Mouse (Mus musculus) kidney, embryonic 16.5 days (tissue): ENCODE measurements around the gene Rgs10. TPM values are rescaled to one million over a fixed set of nuclear protein-coding genes. Genes with fewer than 3 reads are reported as not detected.

Source experiments
- ATAC-seq: fragments of 200-750 bp; cut with Nextera tagmentation; 2 replicates; pipeline ENCODE4 v1.8.0; 2017; ENCODE audit warnings: moderate TSS enrichment; ENCODE audit not compliant: low FRiP score, low TSS enrichment
- H3K27ac ChIP-seq: fragments of 300-500 bp; sonication (generic); 2 replicates; pipeline ENCODE4 v1.5.1; 2014; ENCODE audit warnings: low read length
- H3K27me3 ChIP-seq: fragments of 300-500 bp; sonication (generic); 2 replicates; pipeline ENCODE4 v1.6.1; 2014; ENCODE audit warnings: low read length, control low read depth, mixed read lengths; ENCODE audit not compliant: insufficient read depth
- H3K36me3 ChIP-seq: fragments of 300-500 bp; sonication (generic); 2 replicates; pipeline ENCODE4 v1.6.1; 2014; ENCODE audit warnings: low read length, control low read depth, mixed read lengths; ENCODE audit not compliant: insufficient read depth
- H3K4me1 ChIP-seq: fragments of 300-500 bp; sonication (generic); 2 replicates; pipeline ENCODE4 v1.6.1; 2014; ENCODE audit warnings: low read length, control low read depth, mixed read lengths; ENCODE audit not compliant: insufficient read depth
- H3K4me2 ChIP-seq: fragments of 300-500 bp; sonication (generic); replicated peaks from 2 replicates; pipeline ENCODE4 v1.6.1; 2014; ENCODE audit warnings: low read depth, low read length
- H3K4me3 ChIP-seq: fragments of 300-500 bp; sonication (generic); 2 replicates; pipeline ENCODE4 v1.5.1; 2014; ENCODE audit warnings: mild to moderate bottlenecking, low read length
- H3K9ac ChIP-seq: fragments of 300-500 bp; sonication (generic); replicated peaks from 2 replicates; pipeline ENCODE4 v1.6.1; 2014; ENCODE audit warnings: low read length
- H3K9me3 ChIP-seq: fragments of 300-500 bp; sonication (generic); 2 replicates; pipeline ENCODE4 v1.6.1; 2016; ENCODE audit warnings: low read length, control low read depth
- WGBS: fragments of 180-500 bp; shearing (Covaris S2); extraction: QIAGEN DNeasy Blood & Tissue Kit; methylation state at CpG from one replicate; pipeline ENCODE4 v1.1.7; 2014; 5-methylcytosine and 5-hydroxymethylcytosine counted together
- polyA plus RNA-seq: library from polyadenylated mRNA; unstranded; fragments of >200 nt; fragmentation: Nextera tagmentation; extraction: Ambion mirVana; gene quantifications from 2 replicates; pipeline ENCODE4 v1.2.1, GENCODE M21; 2015

Gene Rgs10
- polyA plus RNA-seq, 1 experiment from 2014 or later: 7.7 TPM

GRCm38 (mm10) chr7:128363806-128364205, 54.8 kb downstream of the Rgs10 start:
- no peaks in the 10 kb centered on the region for H3K36me3 ChIP-seq
- no peak overlapping the region for H3K9ac ChIP-seq
- H3K27me3 ChIP-seq: no peaks in the 10 kb centered on the region
- H3K4me3 ChIP-seq: no peak overlapping the region
- ATAC-seq: no peak
- no peaks in the 10 kb centered on the region for H3K9me3 ChIP-seq
- no peak overlapping the region for H3K27ac ChIP-seq
- no peaks in the 10 kb centered on the region for H3K4me1 ChIP-seq
- no peak overlapping the region for H3K4me2 ChIP-seq
- 75% methylated on average over 10 of the region's 10 CpGs for WGBS

GRCm38 (mm10) chr7:128362916-128363315, 55.6 kb downstream of the Rgs10 start:
- H3K9ac ChIP-seq: no peak overlapping the region
- no peaks in the 10 kb centered on the region for H3K9me3 ChIP-seq
- no peaks in the 10 kb centered on the region for H3K36me3 ChIP-seq
- no peak overlapping the region for H3K27ac ChIP-seq
- WGBS: 74% methylated on average over 4 of the region's 4 CpGs
- ATAC-seq: no peak
- no peaks in the 10 kb centered on the region for H3K27me3 ChIP-seq
- H3K4me1 ChIP-seq: no peaks in the 10 kb centered on the region
- H3K4me2 ChIP-seq: no peak overlapping the region
- no peak overlapping the region for H3K4me3 ChIP-seq

GRCm38 (mm10) chr7:128359741-128360140, 58.8 kb downstream of the Rgs10 start:
- WGBS: 75% methylated on average over 9 of the region's 9 CpGs
- Histone ChIP-seq H3K27me3 (no peaks in the 10 kb centered on the region), H3K27ac (no peak overlapping the region), H3K9me3 (no peaks in the 10 kb centered on the region), H3K36me3 (no peaks in the 10 kb centered on the region), H3K4me2 (no peak overlapping the region), H3K4me1 (no peaks in the 10 kb centered on the region), H3K9ac (no peak overlapping the region), H3K4me3 (no peak overlapping the region)
- no peak for ATAC-seq

- no peak for ATAC-seq
- H3K36me3 ChIP-seq: no peaks in the 10 kb centered on the region
- H3K27ac ChIP-seq: no peak overlapping the region
- WGBS: 73% methylated on average over 7 of the region's 7 CpGs
- H3K4me2 ChIP-seq: no peak overlapping the region
- no peaks in the 10 kb centered on the region for H3K4me1 ChIP-seq
- no peak overlapping the region for H3K4me3 ChIP-seq
- no peaks in the 10 kb centered on the region for H3K9me3 ChIP-seq
- no peaks in the 10 kb centered on the region for H3K27me3 ChIP-seq
- no peak overlapping the region for H3K9ac ChIP-seq
Observed at GRCm38 (mm10) chr7:128359164-128359563, 59.4 kb downstream of the Rgs10 start.

GRCm38 (mm10) chr7:128358741-128359140, 59.8 kb downstream of the Rgs10 start:
- Histone ChIP-seq H3K27ac (no peak overlapping the region), H3K27me3 (no peaks in the 10 kb centered on the region), H3K9me3 (no peaks in the 10 kb centered on the region), H3K4me2 (no peak overlapping the region), H3K36me3 (no peaks in the 10 kb centered on the region), H3K4me1 (no peaks in the 10 kb centered on the region), H3K4me3 (no peak overlapping the region), H3K9ac (no peak overlapping the region)
- WGBS: 76% methylated on average over 9 of the region's 9 CpGs
- no peak for ATAC-seq

GRCm38 (mm10) chr7:128356868-128357755, 61.4 kb downstream of the Rgs10 start:
- H3K9ac ChIP-seq: no peak overlapping the region
- WGBS: 68% methylated on average over 9 of the region's 9 CpGs
- no peaks in the 10 kb centered on the region for H3K4me1 ChIP-seq
- no peaks in the 10 kb centered on the region for H3K9me3 ChIP-seq
- no peak for ATAC-seq
- no peak overlapping the region for H3K4me3 ChIP-seq
- H3K27ac ChIP-seq: no peak overlapping the region
- H3K4me2 ChIP-seq: no peak overlapping the region
- no peaks in the 10 kb centered on the region for H3K36me3 ChIP-seq
- H3K27me3 ChIP-seq: no peaks in the 10 kb centered on the region

GRCm38 (mm10) chr7:128355463-128355862, 63.1 kb downstream of the Rgs10 start:
- Histone ChIP-seq H3K27ac (no peak overlapping the region), H3K9ac (no peak overlapping the region)
- WGBS: 66% methylated on average over 5 of the region's 5 CpGs

GRCm38 (mm10) chr7:128352721-128353120, 65.8 kb downstream of the Rgs10 start:
- Histone ChIP-seq H3K36me3 (no peaks in the 10 kb centered on the region), H3K9ac (no peak overlapping the region), H3K27me3 (no peaks in the 10 kb centered on the region), H3K4me1 (peaks cover 9% of the 10 kb centered on the region; the same call in 1 of the 2 replicates), H3K4me3 (no peak overlapping the region), H3K4me2 (no peak overlapping the region), H3K9me3 (no peaks in the 10 kb centered on the region), H3K27ac (no peak overlapping the region)
- no peak for ATAC-seq
- WGBS: 75% methylated on average over 3 of the region's 3 CpGs

More at GRCm38 (mm10) chr7:128355463-128355862, 63.1 kb downstream of the Rgs10 start:
- H3K4me1 ChIP-seq: no peaks in the 10 kb centered on the region
- H3K27me3 ChIP-seq: no peaks in the 10 kb centered on the region
- ATAC-seq: no peak
- no peak overlapping the region for H3K4me2 ChIP-seq
- H3K4me3 ChIP-seq: no peak overlapping the region
- no peaks in the 10 kb centered on the region for H3K36me3 ChIP-seq
- no peaks in the 10 kb centered on the region for H3K9me3 ChIP-seq

- Histone ChIP-seq H3K27ac (no peak overlapping the region), H3K27me3 (no peaks in the 10 kb centered on the region), H3K9me3 (no peaks in the 10 kb centered on the region), H3K4me1 (peaks cover 9% of the 10 kb centered on the region; the same call in 1 of the 2 replicates), H3K4me2 (no peak overlapping the region), H3K4me3 (no peak overlapping the region), H3K9ac (no peak overlapping the region), H3K36me3 (no peaks in the 10 kb centered on the region)
- no peak for ATAC-seq
- WGBS: 57% methylated on average over 4 of the region's 5 CpGs
Observed at GRCm38 (mm10) chr7:128351176-128351575, 67.4 kb downstream of the Rgs10 start.

GRCm38 (mm10) chr7:128350316-128350715, 68.2 kb downstream of the Rgs10 start:
- H3K27ac ChIP-seq: no peak overlapping the region
- H3K27me3 ChIP-seq: no peaks in the 10 kb centered on the region
- H3K4me3 ChIP-seq: no peak overlapping the region
- H3K9ac ChIP-seq: no peak overlapping the region
- no peaks in the 10 kb centered on the region for H3K9me3 ChIP-seq
- no peak overlapping the region for H3K4me2 ChIP-seq
- H3K36me3 ChIP-seq: no peaks in the 10 kb centered on the region
- WGBS: 46% methylated on average over 7 of the region's 7 CpGs
- no peak for ATAC-seq
- H3K4me1 ChIP-seq: peaks cover 9% of the 10 kb centered on the region; the same call in 1 of the 2 replicates
